Mouse (Mus musculus) stomach, embryonic 15.5 days (tissue): Measurements from ENCODE around the gene Hacd1. TPM values are rescaled to one million over a fixed set of nuclear protein-coding genes. Genes with fewer than 3 reads are reported as not detected.

ENCODE experiments used
- ATAC-seq: fragments of 200-750 bp; cut with Nextera tagmentation; 2 replicates; pipeline ENCODE4 v1.8.0; 2017; ENCODE audit warnings: low read depth, moderate number of reproducible peaks, moderate TSS enrichment; ENCODE audit not compliant: insufficient read depth, low FRiP score
- H3K27ac ChIP-seq: fragments of 300-500 bp; sonication (generic); 2 replicates; pipeline ENCODE4 v1.5.1; 2015; ENCODE audit warnings: mild to moderate bottlenecking, inconsistent platforms
- H3K27me3 ChIP-seq: fragments of 300-500 bp; sonication (generic); replicated peaks from 2 replicates; pipeline ENCODE4 v1.6.1; 2015; ENCODE audit warnings: inconsistent platforms
- H3K36me3 ChIP-seq: fragments of 300-500 bp; sonication (generic); 2 replicates; pipeline ENCODE4 v1.6.1; 2015; ENCODE audit warnings: inconsistent platforms
- H3K4me1 ChIP-seq: fragments of 300-500 bp; sonication (generic); 2 replicates; pipeline ENCODE4 v1.6.1; 2015; ENCODE audit warnings: inconsistent platforms
- H3K4me2 ChIP-seq: fragments of 300-500 bp; sonication (generic); 2 replicates; pipeline ENCODE4 v1.6.1; 2015; ENCODE audit warnings: mild to moderate bottlenecking, inconsistent platforms
- H3K4me3 ChIP-seq: fragments of 300-500 bp; sonication (generic); replicated peaks from 2 replicates; pipeline ENCODE4 v1.5.1; 2015; ENCODE audit warnings: inconsistent platforms
- H3K9ac ChIP-seq: fragments of 300-500 bp; sonication (generic); 2 replicates; pipeline ENCODE4 v1.6.1; 2015; ENCODE audit warnings: inconsistent platforms
- H3K9me3 ChIP-seq: fragments of 300-500 bp; sonication (generic); 2 replicates; pipeline ENCODE4 v1.6.1; 2016; ENCODE audit warnings: inconsistent platforms
- WGBS: fragments of 180-500 bp; shearing (Covaris S2); methylation state at CpG from one replicate; pipeline ENCODE4 v1.1.7; 2015; 5-methylcytosine and 5-hydroxymethylcytosine counted together
- polyA plus RNA-seq: library from polyadenylated mRNA; unstranded; fragments of >200 nt; fragmentation: Nextera tagmentation; extraction: Ambion mirVana; gene quantifications from 2 replicates; pipeline ENCODE4 v1.2.1, GENCODE M21; 2015

The Hacd1 gene
- polyA plus RNA-seq, 1 experiment from 2014 or later = 129 TPM

- no peaks in the 10 kb centered on the region for H3K36me3 ChIP-seq
- 85% methylated on average over 2 of the region's 2 CpGs for WGBS
- H3K27ac ChIP-seq = no peak overlapping the region
- no peak overlapping the region for H3K9ac ChIP-seq
- H3K4me3 ChIP-seq = no peak overlapping the region
- H3K4me2 ChIP-seq = no peak overlapping the region
- H3K27me3 ChIP-seq = no peaks in the 10 kb centered on the region
- no peaks in the 10 kb centered on the region for H3K4me1 ChIP-seq
- ATAC-seq = no peak
- H3K9me3 ChIP-seq = no peaks in the 10 kb centered on the region
These were observed 255.3 kb downstream of the Hacd1 start for GRCm38 (mm10) chr2:13800639-13801038.

Other genes starting within 250 kb of the Hacd1 start
- 67.1 and 68.7 TPM in 2 replicates for gene Stam, start 18.0 kb upstream of the Hacd1 start, polyA plus RNA-seq
- gene Tmem236, start 118.4 kb upstream of the Hacd1 start, polyA plus RNA-seq = 2.9 and 3.9 TPM in 2 replicates
- 8.6 and 9.4 TPM in 2 replicates for gene Mrc1, start 173.3 kb upstream of the Hacd1 start, polyA plus RNA-seq